Mouse (Mus musculus): Measurements from ENCODE around the gene Selenon. TPM values are rescaled to one million over a fixed set of nuclear protein-coding genes. Genes with fewer than 3 reads are reported as not detected.

Selenon gene
- polyA plus RNA-seq, 1 experiment, result not detected

GRCm38 (mm10) chr4:134562014-134562413 lies 10.0 kb upstream of the Selenon start:
- TF ChIP-seq GATA1 (IDR thresholded peaks at IDR 0.05; ENCODE audit: low read length), result no peak

GRCm38 (mm10) chr4:134560699-134561098 lies 8.7 kb upstream of the Selenon start:
- TF ChIP-seq GATA1 (IDR thresholded peaks at IDR 0.05; ENCODE audit: low read length), result no peak

DNA sequence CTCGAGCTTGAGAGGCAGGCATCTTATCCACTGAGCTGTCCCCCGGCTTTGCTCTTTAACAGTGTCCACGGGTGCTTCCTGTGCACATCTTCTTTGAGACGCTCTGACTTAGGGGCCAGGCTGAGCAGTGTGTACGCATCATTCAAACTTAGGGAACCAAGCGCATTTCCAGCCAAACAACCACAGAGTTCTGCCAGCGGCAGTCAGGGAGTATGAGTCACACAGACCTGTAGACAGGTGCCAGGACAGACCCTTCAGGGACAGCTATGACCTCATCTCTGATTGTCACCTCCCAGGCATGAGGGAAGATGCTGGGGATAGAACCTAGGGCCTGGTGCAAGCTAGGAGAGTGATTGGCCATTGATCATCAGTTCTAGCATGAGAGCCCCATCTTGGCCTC lies 7.2 kb upstream of the Selenon start:
- no peak for TF ChIP-seq GATA1 (IDR thresholded peaks at IDR 0.05; ENCODE audit: low read length)

DNA sequence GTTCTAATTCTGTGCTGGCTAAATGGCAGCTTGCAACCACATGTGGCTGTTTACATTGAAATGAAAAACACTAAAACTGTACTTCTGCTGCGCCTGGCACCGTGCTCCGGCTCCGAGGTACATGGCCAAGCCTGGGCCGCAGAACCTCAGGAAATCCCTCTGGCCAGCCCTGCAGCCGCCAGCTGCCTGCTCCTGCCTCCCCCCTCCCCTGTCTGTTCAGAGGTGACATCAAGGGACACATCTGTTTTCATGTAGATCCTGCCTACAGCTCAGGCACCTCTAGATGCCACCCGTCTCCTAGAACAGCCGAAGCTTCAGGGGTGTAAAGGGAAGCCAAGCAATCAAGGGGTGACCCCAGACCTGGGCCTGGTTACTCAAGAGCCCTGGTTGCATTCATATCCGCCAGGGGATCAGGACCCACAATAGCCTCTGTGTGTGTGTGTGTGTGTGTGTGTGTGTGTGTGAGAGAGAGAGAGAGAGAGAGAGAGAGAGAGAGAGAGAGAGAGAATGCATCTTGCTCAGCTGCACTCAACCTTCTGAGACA lies 6.7 kb upstream of the Selenon start:
- TF ChIP-seq GATA1 (IDR thresholded peaks at IDR 0.05; ENCODE audit: low read length), result no peak

DNA sequence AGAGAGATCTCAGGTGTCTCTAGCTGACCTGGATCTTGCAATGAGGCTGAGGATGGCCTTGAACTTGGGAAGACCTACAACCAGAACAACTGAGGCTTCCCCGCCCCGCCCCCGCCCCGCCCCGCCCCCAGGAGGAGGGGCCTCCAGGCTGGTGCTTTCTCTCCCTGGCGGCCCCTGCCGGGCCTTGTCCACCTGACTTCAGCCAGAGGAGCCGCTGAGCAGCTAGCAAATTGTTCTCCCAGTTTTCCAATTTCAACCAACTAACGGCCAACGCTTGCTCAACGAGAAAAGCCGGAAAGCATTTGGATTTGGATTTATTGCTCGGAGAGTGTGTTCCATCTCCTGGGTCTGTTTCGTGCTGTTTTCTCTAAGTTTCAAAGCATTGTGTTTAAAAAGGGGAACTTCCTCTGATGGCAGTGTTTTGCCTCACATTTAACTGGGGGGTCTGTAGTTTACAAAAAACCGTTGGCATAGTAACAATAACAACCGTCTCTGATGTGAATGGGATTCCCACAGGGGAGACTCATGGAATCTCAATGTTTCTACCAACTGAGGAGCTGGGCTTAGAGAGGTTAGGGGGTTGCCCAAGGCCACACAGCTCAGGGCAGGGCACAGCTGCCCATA lies 5.8 kb upstream of the Selenon start:
- no peak for TF ChIP-seq GATA1 (IDR thresholded peaks at IDR 0.05; ENCODE audit: low read length)

GRCm38 (mm10) chr4:134555956-134556580 lies 4.1 kb upstream of the Selenon start:
- no peak for TF ChIP-seq GATA1 (IDR thresholded peaks at IDR 0.05; ENCODE audit: low read length)

GRCm38 (mm10) chr4:134553631-134554030 lies 1.7 kb upstream of the Selenon start:
- no peak for TF ChIP-seq GATA1 (IDR thresholded peaks at IDR 0.05; ENCODE audit: low read length)

- no peak for TF ChIP-seq GATA1 (IDR thresholded peaks at IDR 0.05; ENCODE audit: low read length)
Measured at GRCm38 (mm10) chr4:134549899-134550298, 2.1 kb downstream of the Selenon start.

- TF ChIP-seq GATA1 (IDR thresholded peaks at IDR 0.05; ENCODE audit: low read length), result no peak
Measured at GRCm38 (mm10) chr4:134548169-134548938, 3.6 kb downstream of the Selenon start.

DNA sequence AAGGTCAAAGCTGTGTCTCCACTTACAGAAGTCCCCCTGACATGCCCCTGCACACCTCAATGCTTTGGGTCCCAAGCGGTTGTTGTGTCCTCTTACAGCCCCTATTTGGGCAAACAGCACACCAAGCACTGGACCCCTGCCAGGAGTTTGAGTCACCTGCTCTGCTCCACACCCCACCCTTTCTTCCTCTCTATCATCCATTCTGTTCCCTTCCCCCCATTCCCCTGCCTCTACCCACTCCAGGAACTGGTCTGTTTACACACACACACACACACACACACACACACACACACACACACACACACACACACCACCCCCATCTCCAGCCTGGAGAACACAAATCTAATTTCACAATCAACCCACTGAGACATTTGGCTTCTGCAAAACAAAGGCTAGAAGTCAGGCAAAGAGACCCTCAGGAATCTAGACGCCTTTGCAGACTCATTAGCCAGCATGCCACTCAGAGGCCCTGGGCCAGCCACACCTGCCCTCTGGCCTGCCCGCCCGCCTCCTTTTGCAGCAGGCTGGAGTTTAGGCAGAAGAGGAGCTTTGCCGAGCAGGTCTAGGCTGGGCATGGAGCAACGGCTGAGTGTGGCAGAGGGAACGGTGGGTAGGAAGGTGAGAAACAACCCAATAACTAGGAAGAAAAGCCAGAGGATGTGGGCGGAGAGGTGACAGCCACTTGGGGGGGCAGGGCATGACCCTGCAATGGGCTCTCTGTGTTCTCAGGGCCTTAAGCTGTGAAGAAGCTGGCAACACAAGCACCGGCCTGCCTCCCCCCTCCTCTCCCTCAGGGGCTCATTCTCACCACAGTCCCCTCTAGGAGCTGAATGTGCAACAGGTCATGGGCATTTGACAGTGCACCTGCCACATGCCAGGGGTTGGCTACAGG lies 4.9 kb downstream of the Selenon start:
- no peak for TF ChIP-seq GATA1 (IDR thresholded peaks at IDR 0.05; ENCODE audit: low read length)

- no peak for TF ChIP-seq GATA1 (IDR thresholded peaks at IDR 0.05; ENCODE audit: low read length)
Measured at GRCm38 (mm10) chr4:134543261-134543660, 8.7 kb downstream of the Selenon start.

- TF ChIP-seq GATA1 (IDR thresholded peaks at IDR 0.05; ENCODE audit: low read length), result no peak
Measured at GRCm38 (mm10) chr4:134542726-134543125, 9.2 kb downstream of the Selenon start.

DNA sequence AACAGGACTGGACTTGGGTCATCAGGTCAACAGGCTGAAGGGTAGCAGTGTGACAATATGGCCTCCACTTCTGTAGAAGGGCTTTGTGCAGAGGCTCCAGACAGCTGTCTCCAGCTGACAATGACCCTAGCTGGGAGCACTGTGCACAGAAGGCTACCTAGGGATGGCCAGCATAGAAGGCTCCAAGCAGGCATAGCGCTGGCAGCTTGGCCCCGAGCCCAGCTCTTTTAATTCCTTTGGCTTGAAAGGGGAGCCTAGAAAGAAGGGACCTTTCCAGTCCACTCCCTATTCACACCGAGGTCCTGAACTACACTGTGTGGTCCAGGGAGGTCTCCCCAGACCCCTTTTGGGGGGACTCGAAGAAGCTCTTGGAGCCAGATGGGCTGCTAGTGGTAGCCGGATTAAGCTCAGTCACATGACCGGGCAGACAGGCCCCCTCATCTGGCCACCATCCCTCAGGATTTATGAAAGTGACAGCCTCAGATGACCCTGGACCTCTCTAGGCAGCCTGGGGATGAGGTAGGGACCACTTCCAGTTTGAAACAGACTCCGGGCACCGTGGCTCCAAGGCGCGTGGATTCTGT lies 12.9 kb downstream of the Selenon start:
- no peak for TF ChIP-seq GATA1 (IDR thresholded peaks at IDR 0.05; ENCODE audit: low read length)

DNA sequence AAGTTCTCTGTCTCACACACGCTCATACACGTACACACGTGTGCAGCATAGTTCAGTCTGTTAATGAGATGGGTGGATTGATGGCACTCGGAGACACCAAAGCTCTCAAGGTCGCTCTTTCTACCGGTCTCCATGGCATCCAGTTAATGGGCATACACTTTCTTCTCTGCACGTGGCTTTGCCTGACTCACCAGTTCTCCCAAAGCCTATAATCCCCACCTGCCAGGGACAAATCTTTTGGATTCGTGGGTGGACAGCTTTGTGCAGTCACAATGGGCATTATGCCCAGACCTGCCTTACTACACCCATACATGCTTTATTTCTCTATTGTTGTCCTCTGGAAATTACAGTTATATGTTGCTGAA lies 16.2 kb downstream of the Selenon start:
- TF ChIP-seq GATA1 (IDR thresholded peaks at IDR 0.05; ENCODE audit: low read length), result no peak
